Mouse (Mus musculus) neural tube, embryonic 11.5 days (tissue): ENCODE data around the gene Zfp60. TPM values are rescaled to one million over a fixed set of nuclear protein-coding genes. Genes with fewer than 3 reads are reported as not detected.

Experiments
- ATAC-seq: fragments of 200-750 bp; cut with Nextera tagmentation; 2 replicates; pipeline ENCODE4 v1.8.0; 2017; ENCODE audit warnings: moderate number of reproducible peaks, mild to moderate bottlenecking, moderate TSS enrichment, moderate library complexity; ENCODE audit not compliant: insufficient read depth, low FRiP score, low TSS enrichment
- DNase-seq: peaks from one replicate; pipeline ENCODE4 v3.0.0-alpha.2; 2015; ENCODE audit warnings: low spot score
- H3K27ac ChIP-seq: fragments of 300-500 bp; sonication (generic); 2 replicates; pipeline ENCODE4 v1.5.1; 2014; ENCODE audit warnings: low read depth, mild to moderate bottlenecking, low read length
- H3K27me3 ChIP-seq: fragments of 300-500 bp; sonication (generic); 2 replicates; pipeline ENCODE4 v1.6.1; 2014; ENCODE audit warnings: mild to moderate bottlenecking, low read length, mixed read lengths; ENCODE audit not compliant: control insufficient read depth, insufficient read depth
- H3K36me3 ChIP-seq: fragments of 300-500 bp; sonication (generic); 2 replicates; pipeline ENCODE4 v1.6.1; 2014; ENCODE audit warnings: mild to moderate bottlenecking, low read length, moderate library complexity, mixed read lengths; ENCODE audit not compliant: control insufficient read depth, insufficient read depth
- H3K4me1 ChIP-seq: fragments of 300-500 bp; sonication (generic); 2 replicates; pipeline ENCODE4 v1.6.1; 2014; ENCODE audit warnings: low read length, mixed read lengths; ENCODE audit not compliant: control insufficient read depth, insufficient read depth
- H3K4me2 ChIP-seq: fragments of 300-500 bp; sonication (generic); 2 replicates; pipeline ENCODE4 v1.6.1; 2014; ENCODE audit warnings: low read depth, mild to moderate bottlenecking, moderate library complexity
- H3K4me3 ChIP-seq: fragments of 300-500 bp; sonication (generic); 2 replicates; pipeline ENCODE4 v1.5.1; 2014; ENCODE audit warnings: low read depth, low read length
- H3K9ac ChIP-seq: fragments of 300-500 bp; sonication (generic); 2 replicates; pipeline ENCODE4 v1.6.1; 2014; ENCODE audit warnings: mild to moderate bottlenecking, low read length
- H3K9me3 ChIP-seq: fragments of 300-500 bp; sonication (generic); 2 replicates; pipeline ENCODE4 v1.6.1; 2016; ENCODE audit warnings: low read length; ENCODE audit not compliant: control insufficient read depth
- WGBS: fragments of 180-500 bp; shearing (Covaris S2); extraction: QIAGEN DNeasy Blood & Tissue Kit; methylation state at CpG from one replicate; pipeline ENCODE4 v1.1.7; 2014; 5-methylcytosine and 5-hydroxymethylcytosine counted together
- polyA plus RNA-seq: library from polyadenylated mRNA; unstranded; fragments of >200 nt; fragmentation: Nextera tagmentation; extraction: Ambion mirVana; gene quantifications from 2 replicates; pipeline ENCODE4 v1.2.1, GENCODE M21; 2014

Zfp60 gene
- polyA plus RNA-seq, 1 experiment from 2014 or later, result 84.7 TPM

- Histone ChIP-seq H3K4me3 (no peak overlapping the region), H3K9ac (no peak overlapping the region), H3K27ac (no peak overlapping the region), H3K36me3 (no peaks in the 10 kb centered on the region), H3K27me3 (no peaks in the 10 kb centered on the region), H3K4me2 (no peak overlapping the region), H3K4me1 (no peaks in the 10 kb centered on the region), H3K9me3 (no peaks in the 10 kb centered on the region)
- no peak for DNase-seq
- 63% methylated on average over 2 of the region's 2 CpGs for whole genome bisulfite sequencing
- no peak for ATAC-seq
These were observed 69.9 kb downstream of the Zfp60 start for GRCm38 (mm10) chr7:27801137-27801536.

- H3K4me3 ChIP-seq, result no peak overlapping the region
- H3K27me3 ChIP-seq, result no peaks in the 10 kb centered on the region
- ATAC-seq (no peak), DNase-seq (no peak)
- H3K9me3 ChIP-seq, result no peaks in the 10 kb centered on the region
- 81% methylated on average over 5 of the region's 5 CpGs for WGBS
- H3K4me1 ChIP-seq, result no peaks in the 10 kb centered on the region
- no peak overlapping the region for H3K9ac ChIP-seq
- no peak overlapping the region for H3K4me2 ChIP-seq
- H3K36me3 ChIP-seq, result no peaks in the 10 kb centered on the region
- no peak overlapping the region for H3K27ac ChIP-seq
These were observed 71.8 kb downstream of the Zfp60 start for GRCm38 (mm10) chr7:27802986-27803385.

Other genes with a start within 250 kb of the Zfp60 start
- gene Sertad1, start 244.5 kb upstream of the Zfp60 start, polyA plus RNA-seq, result 17.0 and 18.4 TPM in 2 replicates
- gene Prx, start 232.1 kb upstream of the Zfp60 start, polyA plus RNA-seq, result 0.99 and 1.3 TPM in 2 replicates
- gene Hipk4, start 208.1 kb upstream of the Zfp60 start, polyA plus RNA-seq, result 0.30 and 0.50 TPM in 2 replicates
- gene Pld3, start 178.2 kb upstream of the Zfp60 start, polyA plus RNA-seq, result 72.0 and 73.9 TPM in 2 replicates
- 28.4 and 28.9 TPM in 2 replicates for gene 2310022A10Rik, start 178.2 kb upstream of the Zfp60 start, polyA plus RNA-seq
- gene Akt2, start 139.8 kb upstream of the Zfp60 start, polyA plus RNA-seq, result 72.0 and 72.9 TPM in 2 replicates
- gene Ttc9b, start 77.5 kb upstream of the Zfp60 start, polyA plus RNA-seq, result 10.2 and 11.2 TPM in 2 replicates
- gene Map3k10, start 56.8 kb upstream of the Zfp60 start, polyA plus RNA-seq, result 9.0 and 12.5 TPM in 2 replicates
- 5.0 and 6.1 TPM in 2 replicates for gene Zfp607b, start 42.0 kb upstream of the Zfp60 start, polyA plus RNA-seq
- 2.1 and 2.3 TPM in 2 replicates for gene Zfp626, start 75.8 kb downstream of the Zfp60 start, polyA plus RNA-seq
- 11.2 and 12.6 TPM in 2 replicates for gene Zfp59, start 107.2 kb downstream of the Zfp60 start, polyA plus RNA-seq
- gene Zfp607a, start 126.1 kb downstream of the Zfp60 start, polyA plus RNA-seq, result 2.1 and 2.4 TPM in 2 replicates
- gene Zfp974, start 198.1 kb downstream of the Zfp60 start, polyA plus RNA-seq, result 10.7 and 12.8 TPM in 2 replicates
- 20.4 and 20.8 TPM in 2 replicates for gene Zfp780b, start 247.8 kb downstream of the Zfp60 start, polyA plus RNA-seq